Mouse (Mus musculus) mouse embryonic stem cell (cell line): Measurements from ENCODE around the gene Rnf146.

Experiments
- in situ Hi-C, 2 experiments: fragments of 300-500 bp; cut with MboI; formaldehyde crosslinking; loops; 1 replicate in 1 of 2; 3 replicates in 1 of 2; pipeline ENCODE4 v1.14.3; 2019 to 2020; ENCODE audit warnings: low sequenced_read_pairs in 2 of 2, low pct_unique_long_range_greater_than_20kb in 1 of 2, mixed read lengths in 1 of 2; ENCODE audit not compliant: unreplicated experiment in 1 of 2

Rnf146 gene

DNA sequence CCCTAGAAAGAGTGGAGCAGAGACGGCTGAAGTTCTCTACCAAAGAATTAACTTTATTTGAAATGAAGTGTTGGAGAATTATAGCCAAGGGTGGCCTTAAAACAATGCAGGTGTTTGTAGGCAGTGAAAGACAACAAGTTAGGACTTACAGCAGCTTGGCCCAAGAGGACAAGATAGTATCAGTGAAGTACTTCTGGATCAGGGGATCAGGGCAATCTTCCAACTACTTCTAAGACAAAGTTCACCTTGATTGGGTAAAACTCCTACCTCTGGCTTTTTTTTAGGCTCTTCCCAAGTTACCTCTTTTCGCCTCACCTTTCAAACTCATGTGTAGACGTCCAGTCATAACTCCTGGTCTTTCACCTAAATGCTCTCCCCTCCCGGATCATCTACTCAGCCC lies 60.0 kb downstream of the Rnf146 start:
- in situ Hi-C loops: no loop called here
